Mouse (Mus musculus) midbrain, embryonic 13.5 days (tissue): ENCODE data around the gene Pemt. TPM values are rescaled to one million over a fixed set of nuclear protein-coding genes. Genes with fewer than 3 reads are reported as not detected.

Experiments
- ATAC-seq: fragments of 200-750 bp; cut with Nextera tagmentation; 2 replicates; pipeline ENCODE4 v1.8.0; 2017; ENCODE audit warnings: mild to moderate bottlenecking, moderate TSS enrichment, moderate library complexity
- H3K27ac ChIP-seq: fragments of 300-500 bp; sonication (generic); 2 replicates; pipeline ENCODE4 v1.5.1; 2015; ENCODE audit warnings: inconsistent platforms, mild to moderate bottlenecking, moderate library complexity
- H3K27me3 ChIP-seq: fragments of 300-500 bp; sonication (generic); 2 replicates; pipeline ENCODE4 v1.6.1; 2015; ENCODE audit warnings: mild to moderate bottlenecking, inconsistent platforms
- H3K36me3 ChIP-seq: fragments of 300-500 bp; sonication (generic); 2 replicates; pipeline ENCODE4 v1.6.1; 2015; ENCODE audit warnings: mild to moderate bottlenecking, inconsistent platforms
- H3K4me1 ChIP-seq: fragments of 300-500 bp; sonication (generic); replicated peaks from 2 replicates; pipeline ENCODE4 v1.6.1; 2015; ENCODE audit warnings: inconsistent platforms
- H3K4me2 ChIP-seq: fragments of 300-500 bp; sonication (generic); replicated peaks from 2 replicates; pipeline ENCODE4 v1.6.1; 2015; ENCODE audit warnings: moderate library complexity, mild to moderate bottlenecking, inconsistent platforms
- H3K4me3 ChIP-seq: fragments of 300-500 bp; sonication (generic); replicated peaks from 2 replicates; pipeline ENCODE4 v1.5.1; 2015; ENCODE audit warnings: mild to moderate bottlenecking, inconsistent platforms
- H3K9ac ChIP-seq: fragments of 300-500 bp; sonication (generic); replicated peaks from 2 replicates; pipeline ENCODE4 v1.6.1; 2015; ENCODE audit warnings: mild to moderate bottlenecking, inconsistent platforms
- H3K9me3 ChIP-seq: fragments of 300-500 bp; sonication (generic); 2 replicates; pipeline ENCODE4 v1.6.1; 2016; ENCODE audit warnings: mild to moderate bottlenecking, inconsistent platforms
- whole genome bisulfite sequencing: fragments of 180-500 bp; shearing (Covaris S2); methylation state at CpG from one replicate; pipeline ENCODE4 v1.1.7; 2015; 5-methylcytosine and 5-hydroxymethylcytosine counted together
- polyA plus RNA-seq: library from polyadenylated mRNA; unstranded; fragments of >200 nt; fragmentation: Nextera tagmentation; extraction: Ambion mirVana; gene quantifications from 2 replicates; pipeline ENCODE4 v1.2.1, GENCODE M21; 2015

Gene Pemt
- polyA plus RNA-seq, 1 experiment from 2014 or later, result 6.9 TPM

DNA sequence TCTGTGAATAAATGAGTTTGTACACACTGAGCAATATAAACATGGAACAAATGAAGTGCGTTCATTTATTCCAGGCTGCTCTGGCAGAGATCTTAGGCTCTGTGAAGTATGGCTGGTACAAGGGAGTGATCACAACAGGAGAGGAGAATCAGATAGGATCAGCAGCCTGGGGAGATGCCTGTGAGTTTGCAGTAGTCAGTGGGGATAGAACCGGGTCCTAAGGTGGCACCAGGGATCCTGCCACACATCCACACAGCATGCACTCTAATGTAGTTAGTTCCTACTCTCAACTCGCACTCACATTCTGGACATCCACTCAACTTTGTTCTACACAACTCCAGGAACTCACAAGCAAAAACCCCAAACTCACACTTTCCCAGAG, 622 bp downstream of the Pemt start:
- 14% methylated on average over 3 of the region's 3 CpGs for WGBS
- H3K4me1 ChIP-seq, result peaks cover 5% of the 10 kb centered on the region; the same call in 1 of the 2 replicates
- no peaks in the 10 kb centered on the region for H3K9me3 ChIP-seq
- ATAC-seq, result peak; percentile 40
- H3K4me2 ChIP-seq, result peak overlapping the region; percentile 61
- no peaks in the 10 kb centered on the region for H3K36me3 ChIP-seq
- H3K27me3 ChIP-seq, result no peaks in the 10 kb centered on the region
- H3K4me3 ChIP-seq, result peak overlapping the region; percentile 58
- peak overlapping the region; percentile 67; the same call in 1 of the 2 replicates for H3K9ac ChIP-seq
- no peak overlapping the region; the same call in 1 of the 2 replicates for H3K27ac ChIP-seq

DNA sequence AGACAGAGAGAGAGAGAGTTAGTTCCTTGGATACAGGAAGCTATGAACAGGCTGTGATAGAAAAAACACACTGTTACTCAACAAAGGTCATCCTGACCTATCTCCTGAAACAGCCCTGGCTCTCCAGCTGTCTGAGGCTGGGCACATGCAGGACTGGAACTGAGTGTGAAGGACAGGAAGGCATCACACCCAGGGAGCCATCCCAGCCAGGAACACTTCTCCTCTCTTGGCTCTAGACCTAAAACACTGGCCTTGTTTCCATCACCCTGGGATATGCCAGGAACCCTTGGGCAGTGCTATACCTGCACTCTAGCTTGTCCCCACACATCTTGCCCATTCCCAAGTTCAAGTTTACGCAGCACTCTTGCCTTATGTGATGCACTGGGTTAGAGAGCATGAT, 1.5 kb downstream of the Pemt start:
- no peaks in the 10 kb centered on the region for H3K36me3 ChIP-seq
- 0 out of 2 replicates have a peak overlapping the region, but pooled peaks have one; percentile 58 for H3K4me3 ChIP-seq
- H3K4me2 ChIP-seq, result no peak overlapping the region
- H3K27me3 ChIP-seq, result no peaks in the 10 kb centered on the region
- no peaks in the 10 kb centered on the region for H3K9me3 ChIP-seq
- H3K9ac ChIP-seq, result no peak overlapping the region
- no peak for ATAC-seq
- peaks cover 5% of the 10 kb centered on the region; the same call in 1 of the 2 replicates for H3K4me1 ChIP-seq
- 100% methylated on average over 1 of the region's 1 CpGs for WGBS
- H3K27ac ChIP-seq, result no peak overlapping the region

DNA sequence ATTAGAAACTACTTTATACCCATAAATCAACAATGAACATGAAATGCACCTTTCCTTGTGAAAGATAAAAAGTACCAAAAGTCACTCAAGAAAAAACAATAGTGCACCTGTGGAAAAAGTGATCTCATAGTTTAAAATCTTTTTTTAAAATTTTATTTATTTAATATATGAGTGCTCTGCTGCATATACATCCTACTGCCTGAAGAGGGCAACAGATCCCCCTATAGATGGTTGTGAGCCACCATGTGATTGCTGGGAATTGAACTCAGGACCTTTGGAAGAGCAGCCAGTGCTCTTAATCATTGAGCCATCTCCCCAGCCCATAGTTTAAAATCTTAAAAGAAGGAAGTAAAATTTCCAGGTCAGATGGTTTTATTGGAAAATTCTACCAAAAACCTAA, 4.0 kb downstream of the Pemt start:
- Histone ChIP-seq H3K9me3 (no peaks in the 10 kb centered on the region), H3K9ac (no peak overlapping the region), H3K4me2 (no peak overlapping the region), H3K27ac (no peak overlapping the region), H3K4me1 (peaks cover 5% of the 10 kb centered on the region; the same call in 1 of the 2 replicates), H3K4me3 (no peak overlapping the region), H3K27me3 (no peaks in the 10 kb centered on the region), H3K36me3 (no peaks in the 10 kb centered on the region)
- ATAC-seq, result no peak

DNA sequence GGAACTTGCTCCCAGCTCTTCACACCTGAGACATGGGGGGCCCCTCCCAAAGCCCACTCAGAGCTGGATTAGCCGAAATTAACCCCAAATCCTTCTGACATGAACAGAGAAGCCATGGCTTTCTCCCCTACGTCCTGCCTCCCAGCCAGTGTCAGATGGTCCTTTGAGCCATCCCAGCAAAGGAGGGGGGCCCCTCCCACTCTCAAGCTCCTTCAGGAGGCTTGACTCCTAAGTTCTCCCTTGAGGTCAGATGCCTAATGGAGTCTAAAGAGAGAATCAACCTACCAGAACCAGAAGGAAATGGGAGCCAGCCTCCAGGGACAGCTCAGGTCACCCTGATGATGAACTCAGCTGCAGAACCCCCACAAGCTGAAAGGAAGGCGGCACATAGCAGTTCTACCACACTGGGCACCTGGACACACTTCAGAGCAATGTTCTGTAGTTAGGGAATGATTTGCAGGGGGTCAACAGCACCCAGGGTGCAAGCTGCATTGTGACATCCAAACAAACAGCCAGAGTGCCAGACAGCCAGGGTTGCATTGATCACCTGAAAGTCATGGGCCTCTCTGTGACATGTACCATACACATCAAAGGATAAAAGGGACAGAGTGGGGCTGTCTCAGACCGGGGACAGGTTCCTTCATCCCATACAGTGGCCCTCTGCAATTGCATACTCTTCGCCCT, 9.6 kb downstream of the Pemt start:
- Histone ChIP-seq H3K36me3 (no peaks in the 10 kb centered on the region), H3K9ac (no peak overlapping the region), H3K4me2 (no peak overlapping the region), H3K4me1 (no peaks in the 10 kb centered on the region), H3K4me3 (no peak overlapping the region), H3K27ac (no peak overlapping the region), H3K27me3 (no peaks in the 10 kb centered on the region), H3K9me3 (no peaks in the 10 kb centered on the region)
- 65% methylated on average over 5 of the region's 5 CpGs for WGBS
- ATAC-seq, result no peak

DNA sequence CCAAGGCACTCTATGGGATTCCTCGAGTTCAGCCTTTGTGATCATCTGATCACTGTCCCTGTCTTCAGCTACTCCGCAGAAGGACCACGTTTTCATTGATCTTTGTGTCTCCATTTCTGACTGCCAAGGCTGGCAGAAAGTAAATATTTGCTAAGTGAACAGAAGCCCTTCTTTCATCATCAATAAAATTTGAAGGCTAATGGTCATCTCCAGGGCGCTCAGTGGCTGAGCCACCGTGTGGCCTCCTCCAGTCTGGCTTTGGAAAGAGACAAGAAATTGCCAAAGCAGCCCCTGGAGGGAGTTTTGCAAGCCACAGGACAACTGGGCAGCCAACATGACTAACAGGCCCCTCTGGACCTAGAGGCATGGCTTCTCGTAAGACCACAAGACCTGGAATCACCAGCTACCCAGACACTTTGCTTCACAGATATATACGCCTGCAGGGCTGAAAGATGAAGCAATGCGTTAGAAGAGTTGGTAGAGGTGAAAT, 11.3 kb downstream of the Pemt start:
- H3K9ac ChIP-seq, result no peak overlapping the region
- ATAC-seq, result no peak
- H3K36me3 ChIP-seq, result no peaks in the 10 kb centered on the region
- 82% methylated on average over 8 of the region's 8 CpGs for WGBS
- no peak overlapping the region for H3K4me3 ChIP-seq
- no peak overlapping the region for H3K4me2 ChIP-seq
- no peaks in the 10 kb centered on the region for H3K4me1 ChIP-seq
- H3K9me3 ChIP-seq, result no peaks in the 10 kb centered on the region
- no peak overlapping the region for H3K27ac ChIP-seq
- H3K27me3 ChIP-seq, result no peaks in the 10 kb centered on the region

DNA sequence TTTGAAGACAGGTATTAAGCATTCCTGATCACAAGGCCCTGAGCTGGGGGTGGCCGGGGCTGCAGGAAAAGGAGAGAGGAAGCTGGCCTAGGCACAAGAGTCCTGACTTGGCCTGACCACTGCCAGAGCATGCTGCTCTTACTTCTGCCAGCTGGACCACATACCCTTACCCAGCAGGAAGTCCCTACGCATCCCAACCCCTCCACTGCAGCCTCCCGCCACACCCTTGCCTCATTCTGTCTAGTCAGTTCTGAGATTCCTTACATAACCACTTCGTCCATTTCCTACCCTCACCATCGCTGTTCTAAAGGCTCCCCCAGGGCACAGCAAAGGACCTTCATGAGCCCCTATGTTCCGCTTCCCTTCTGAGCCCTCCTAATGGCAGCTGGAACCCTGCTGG, 12.0 kb downstream of the Pemt start:
- no peak overlapping the region for H3K4me2 ChIP-seq
- ATAC-seq, result no peak
- WGBS, result 65% methylated on average over 6 of the region's 6 CpGs

DNA sequence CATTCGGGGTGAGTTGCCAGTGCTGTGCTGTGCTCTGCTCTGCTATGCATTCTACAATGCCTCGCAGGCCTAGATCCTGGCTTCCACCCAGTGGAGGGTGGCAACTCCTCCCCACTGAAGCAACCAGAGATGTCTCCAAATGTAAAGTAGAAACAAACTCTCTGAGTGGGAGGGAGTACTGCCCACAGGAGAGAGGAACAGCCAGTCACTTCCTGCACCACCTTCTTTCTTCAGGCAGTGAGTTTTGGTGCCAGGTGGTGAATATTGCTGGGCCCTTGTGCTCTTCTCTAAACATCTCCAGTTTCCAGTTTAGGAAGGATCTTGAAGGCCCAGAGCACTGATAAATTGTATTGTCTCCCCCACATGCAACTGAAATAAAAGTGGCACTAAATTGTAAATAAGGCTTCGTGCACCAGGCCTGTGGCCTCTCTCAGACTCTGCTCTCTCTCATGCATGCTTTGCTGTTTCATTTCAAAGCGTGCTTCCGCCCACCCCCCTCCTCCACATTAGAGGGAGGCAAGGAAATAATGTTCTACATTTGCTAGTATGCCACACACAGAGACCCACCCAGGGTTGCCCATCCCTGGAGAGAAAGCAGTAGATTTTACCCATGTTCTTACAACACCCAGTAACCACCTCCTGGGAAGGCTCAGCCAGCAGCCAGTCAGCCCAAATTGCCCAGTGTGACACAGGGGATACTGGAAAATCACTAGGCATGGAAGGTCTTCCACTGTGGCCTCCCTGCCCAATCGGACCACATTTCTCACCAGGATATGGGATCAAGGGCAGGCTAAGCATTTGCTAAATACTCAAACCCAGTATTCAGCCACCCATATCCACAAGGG, 13.5 kb downstream of the Pemt start:
- Histone ChIP-seq H3K9me3 (no peaks in the 10 kb centered on the region), H3K9ac (no peak overlapping the region), H3K4me2 (no peak overlapping the region), H3K4me3 (no peak overlapping the region), H3K36me3 (no peaks in the 10 kb centered on the region), H3K4me1 (no peaks in the 10 kb centered on the region), H3K27me3 (no peaks in the 10 kb centered on the region), H3K27ac (no peak overlapping the region)
- 79% methylated on average over 6 of the region's 6 CpGs for WGBS
- ATAC-seq, result no peak

More for the DNA sequence above, 12.0 kb downstream of the Pemt start:
- Histone ChIP-seq H3K36me3 (no peaks in the 10 kb centered on the region), H3K4me1 (no peaks in the 10 kb centered on the region), H3K27me3 (no peaks in the 10 kb centered on the region), H3K9me3 (no peaks in the 10 kb centered on the region), H3K4me3 (no peak overlapping the region), H3K9ac (no peak overlapping the region), H3K27ac (no peak overlapping the region)

DNA sequence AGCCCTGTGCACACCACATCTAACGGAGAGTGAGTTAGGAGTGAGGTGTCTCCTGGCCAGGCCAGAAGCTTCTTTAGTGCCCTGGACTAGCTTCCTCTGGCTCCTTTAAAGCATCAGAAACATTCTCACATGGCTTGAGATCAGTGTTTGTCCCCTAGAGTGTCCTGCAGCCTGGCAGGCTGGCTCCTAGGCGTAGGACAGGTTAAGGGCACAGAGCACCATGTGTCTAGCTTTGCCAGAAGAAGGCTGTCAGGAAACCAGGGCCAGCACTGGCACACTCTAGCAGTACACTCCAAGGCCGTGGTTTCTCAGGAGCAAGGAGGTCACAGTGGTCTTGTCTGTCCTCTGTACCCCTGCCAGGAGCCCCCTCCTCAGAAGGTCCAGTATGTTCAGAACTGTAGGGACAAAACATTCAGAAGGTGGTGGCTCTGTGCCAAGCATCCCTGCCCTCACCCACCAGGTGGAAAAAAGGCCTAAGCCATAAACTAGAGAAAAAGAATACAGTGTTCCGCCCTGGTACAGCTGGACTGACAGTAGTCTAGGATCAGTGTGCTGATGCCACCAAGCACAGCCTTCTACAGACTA, 15.4 kb downstream of the Pemt start:
- H3K27ac ChIP-seq, result no peak overlapping the region
- ATAC-seq, result no peak
- 84% methylated on average over 4 of the region's 4 CpGs for WGBS
- no peaks in the 10 kb centered on the region for H3K27me3 ChIP-seq
- no peak overlapping the region for H3K4me2 ChIP-seq
- no peaks in the 10 kb centered on the region for H3K36me3 ChIP-seq
- H3K9me3 ChIP-seq, result no peaks in the 10 kb centered on the region
- H3K9ac ChIP-seq, result no peak overlapping the region
- H3K4me3 ChIP-seq, result no peak overlapping the region
- H3K4me1 ChIP-seq, result no peaks in the 10 kb centered on the region

DNA sequence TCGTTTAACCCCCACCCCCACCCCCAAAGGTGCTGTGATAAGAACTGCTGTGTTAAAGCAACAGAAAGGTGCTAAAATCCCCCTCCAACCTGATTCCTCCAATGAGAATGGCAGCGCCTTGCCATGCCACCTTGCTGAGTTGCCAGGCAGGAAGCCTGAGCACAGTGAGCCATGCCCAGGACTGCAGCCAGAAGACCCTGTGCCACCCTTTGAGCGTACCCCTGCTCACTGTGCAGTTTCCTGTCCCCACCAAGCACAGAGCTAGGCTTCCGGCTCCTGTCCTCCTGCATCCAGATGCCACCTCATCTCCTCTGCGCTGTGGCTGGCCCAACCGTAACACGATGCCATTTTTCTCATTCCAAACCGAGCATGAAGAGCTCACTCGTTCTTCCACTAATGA, 16.3 kb downstream of the Pemt start:
- ATAC-seq, result no peak
- H3K9me3 ChIP-seq, result no peaks in the 10 kb centered on the region
- no peaks in the 10 kb centered on the region for H3K27me3 ChIP-seq
- no peak overlapping the region for H3K27ac ChIP-seq
- no peak overlapping the region for H3K9ac ChIP-seq
- 71% methylated on average over 9 of the region's 9 CpGs for WGBS
- no peak overlapping the region for H3K4me2 ChIP-seq
- no peak overlapping the region for H3K4me3 ChIP-seq
- H3K4me1 ChIP-seq, result no peaks in the 10 kb centered on the region
- H3K36me3 ChIP-seq, result no peaks in the 10 kb centered on the region

DNA sequence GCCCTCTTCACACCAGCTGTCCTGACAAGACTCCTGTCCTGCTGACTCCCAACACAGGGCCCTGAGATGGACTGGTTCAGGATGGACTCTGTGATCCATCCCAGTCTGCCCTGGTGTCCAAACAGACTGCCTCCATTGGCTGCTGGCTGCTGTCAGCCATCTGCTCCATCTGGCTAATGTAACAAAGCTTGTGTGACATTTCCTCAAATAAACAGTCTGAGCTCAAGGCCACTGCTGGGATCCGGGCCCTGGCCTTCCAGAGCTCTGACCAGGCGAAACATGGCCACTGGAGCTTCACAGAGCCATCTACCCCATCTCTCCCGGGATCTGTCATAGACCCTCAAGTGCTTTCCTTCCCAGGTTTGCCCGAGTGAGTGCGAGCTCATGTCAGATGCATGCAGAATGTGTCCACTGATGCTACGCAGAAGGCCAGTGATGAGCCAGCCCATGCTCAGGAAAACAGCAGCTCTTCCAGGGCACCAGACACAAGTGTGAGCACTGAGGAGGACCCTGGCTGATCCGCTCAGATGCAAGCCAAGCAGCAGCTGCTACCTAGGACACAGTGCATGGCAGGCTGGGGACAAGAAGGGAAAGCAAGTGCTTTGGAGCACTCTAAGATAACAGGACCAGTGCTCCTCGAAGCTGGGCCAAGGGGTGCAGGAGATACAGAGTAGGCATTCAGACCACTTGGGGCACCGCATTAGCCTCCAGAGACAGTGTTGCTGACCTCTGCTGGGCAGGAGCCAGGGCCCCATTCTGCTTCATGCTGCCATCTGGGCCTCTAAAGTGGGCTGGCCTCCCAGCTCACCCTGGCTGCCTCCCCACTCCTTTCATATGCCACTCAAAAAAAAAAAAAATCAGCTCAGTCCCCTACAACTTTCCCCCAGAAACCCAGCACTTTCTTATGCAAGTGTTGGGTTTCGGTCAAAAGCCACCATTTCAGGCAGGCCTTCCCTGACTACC, 18.1 kb downstream of the Pemt start:
- Histone ChIP-seq H3K36me3 (no peaks in the 10 kb centered on the region), H3K4me2 (no peak overlapping the region), H3K4me3 (no peak overlapping the region), H3K9me3 (no peaks in the 10 kb centered on the region), H3K27me3 (no peaks in the 10 kb centered on the region), H3K27ac (no peak overlapping the region), H3K9ac (no peak overlapping the region; the same call in 1 of the 2 replicates), H3K4me1 (no peaks in the 10 kb centered on the region)
- ATAC-seq, result no peak
- WGBS, result 76% methylated on average over 10 of the region's 10 CpGs

DNA sequence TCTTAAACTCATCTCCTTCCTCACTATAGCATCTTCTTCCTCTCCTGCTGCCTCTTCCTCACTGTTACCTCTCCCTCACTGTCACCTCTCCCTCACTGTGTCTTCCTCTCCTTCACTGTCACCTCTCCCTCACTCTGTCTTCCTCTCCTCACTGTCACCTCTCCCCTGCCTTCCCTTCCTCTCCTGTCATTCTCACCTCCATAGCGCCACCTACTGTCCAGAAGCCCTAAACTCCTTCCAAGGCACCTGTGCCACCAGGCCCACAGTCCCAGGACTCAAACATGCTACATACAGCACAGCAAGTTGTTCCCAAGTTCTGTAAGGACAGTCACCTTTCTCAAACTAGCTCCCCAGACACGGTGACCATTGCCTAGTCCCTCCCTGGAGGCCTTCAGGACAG, 19.0 kb downstream of the Pemt start:
- ATAC-seq, result 0 out of 2 replicates have a peak, but pooled peaks have one; percentile 24
- Histone ChIP-seq H3K4me3 (no peak overlapping the region), H3K4me2 (no peak overlapping the region), H3K9me3 (no peaks in the 10 kb centered on the region), H3K27ac (no peak overlapping the region), H3K9ac (no peak overlapping the region), H3K4me1 (no peaks in the 10 kb centered on the region), H3K27me3 (no peaks in the 10 kb centered on the region), H3K36me3 (no peaks in the 10 kb centered on the region)
- WGBS, result 7% methylated on average over 2 of the region's 2 CpGs
